Comparison of ENCODE assay signal across 27 mouse cellular contexts in the genomic region with DNA sequence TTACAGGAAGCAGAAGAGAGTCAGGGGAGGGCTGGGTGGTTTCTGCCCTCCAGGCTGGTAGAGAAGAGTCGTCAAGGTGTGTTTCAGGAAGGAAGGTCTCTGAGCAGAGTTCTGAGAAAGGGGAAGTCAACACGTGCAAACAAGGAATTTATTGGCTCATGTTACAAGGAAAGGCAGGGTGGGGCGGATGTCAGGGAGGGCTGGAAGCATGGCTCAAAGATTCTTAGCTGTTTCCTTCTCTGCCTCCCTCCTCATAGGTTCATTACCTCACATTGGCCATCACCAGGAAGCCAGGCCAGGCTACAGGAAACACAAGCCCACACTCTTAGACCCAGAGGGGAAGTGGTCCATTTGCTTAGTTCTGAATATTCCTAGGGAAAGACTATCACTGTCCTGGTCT. TPM values are rescaled to one million over a fixed set of nuclear protein-coding genes. Genes with fewer than 3 reads are reported as not detected.
DNase-seq lines count a peak whose midpoint lies in the region; ATAC-seq and TF ChIP-seq lines count a peak whose summit lies in the region.
"Had no signal": no experiment of that assay in that cellular context is flagged by ENCODE, and none has a peak within 500 bp of the region (broad histone marks: within the 10 kb centered on the region; RNA-seq: fewer than 3 reads in every experiment).

No protein-coding gene starts in this region.

- TF ChIP-seq EP300 in MEL (IDR thresholded peaks at IDR 0.05; ENCODE audit: low read depth in 1 of 2, low read length in 2 of 2), result no peak
- TF ChIP-seq EP300 in stomach, postnatal 0 days (optimal IDR thresholded peaks at IDR 0.05), result no peak

- peak; percentile 46 for DNase-seq in MEL (ENCODE audit: low read depth, low spot score)
- no peak for DNase-seq in stomach, postnatal 0 days (ENCODE audit: low spot score)
- DNase-seq in retina, embryonic 14.5 days (ENCODE audit: low spot score), result no peak
- DNase-seq in natural killer cell, adult 2 months (ENCODE audit: low spot score in 2 of 2), result no peak
- DNase-seq in urinary bladder, postnatal 14 days (ENCODE audit: low spot score), result no peak
- no peak for DNase-seq in kidney, adult 11 months
- DNase-seq: adrenal gland, postnatal 10 days; cerebellum, adult 11 months; cerebellum, adult 8-10 months; cerebellum, postnatal 14 days; gastrocnemius, postnatal 10 days; heart, adult 2 months; heart, postnatal 14 days had no signal

- no peaks in the 10 kb centered on the region; a peak in 1 of 4 replicates for H3K36me3 ChIP-seq in MEL (ENCODE audit: control insufficient read depth in 1 of 2, insufficient read depth in 2 of 2, low read length in 2 of 2)
- H3K36me3 ChIP-seq in intestine, embryonic 15.5 days, result no peaks in the 10 kb centered on the region
- no peaks in the 10 kb centered on the region for H3K36me3 ChIP-seq in stomach, postnatal 0 days (ENCODE audit: control insufficient read depth, insufficient read depth, low read length)
- H3K36me3 ChIP-seq: embryonic facial prominence, embryonic 12.5 days; heart, embryonic 15.5 days had no signal

- no peaks in the 10 kb centered on the region for H3K79me2 ChIP-seq in MEL (ENCODE audit: control insufficient read depth, insufficient read depth, low read length, poor library complexity)

- no peak for TF ChIP-seq RAD21 in MEL (IDR thresholded peaks at IDR 0.05; ENCODE audit: low read depth, low read length)

- no peak overlapping the region for H3K27ac ChIP-seq in MEL (ENCODE audit: control insufficient read depth, low read depth, low read length)
- H3K27ac ChIP-seq in intestine, embryonic 15.5 days, result no peak overlapping the region
- no peak overlapping the region for H3K27ac ChIP-seq in stomach, postnatal 0 days (replicated peaks)
- H3K27ac ChIP-seq: embryonic facial prominence, embryonic 12.5 days; heart, adult 2 months; heart, embryonic 15.5 days; hindbrain, embryonic 14.5 days had no signal

- no peaks in the 10 kb centered on the region for H3K9me3 ChIP-seq in MEL (replicated peaks; ENCODE audit: insufficient read depth, low read length)
- no peaks in the 10 kb centered on the region for H3K9me3 ChIP-seq in intestine, embryonic 15.5 days
- no peaks in the 10 kb centered on the region for H3K9me3 ChIP-seq in stomach, postnatal 0 days (ENCODE audit: control insufficient read depth, low read length)
- H3K9me3 ChIP-seq: embryonic facial prominence, embryonic 12.5 days; heart, embryonic 15.5 days had no signal

- 0 out of 2 replicates have a peak, but pooled peaks have one; percentile 5 for ATAC-seq in intestine, embryonic 15.5 days
- 0 out of 2 replicates have a peak, but pooled peaks have one; percentile 38 for ATAC-seq in megakaryocyte, adult 5-6 weeks (ENCODE audit: poor library complexity, severe bottlenecking)
- ATAC-seq in stomach, postnatal 0 days (ENCODE audit: low FRiP score, low TSS enrichment), result peak; percentile 72
- ATAC-seq: forebrain, embryonic 16.5 days had no signal

- no peak for TF ChIP-seq POLR2A in MEL (IDR thresholded peaks at IDR 0.05; ENCODE audit: control insufficient read depth in 1 of 2, insufficient read depth in 1 of 2, low read depth in 1 of 2, low read length in 2 of 2, poor library complexity in 1 of 2)

- H3K9ac ChIP-seq in MEL (ENCODE audit: control insufficient read depth, low read depth, low read length, poor library complexity, severe bottlenecking), result no peak overlapping the region
- no peak overlapping the region for H3K9ac ChIP-seq in intestine, embryonic 15.5 days
- H3K9ac ChIP-seq in stomach, postnatal 0 days (ENCODE audit: low read length), result no peak overlapping the region
- H3K9ac ChIP-seq: embryonic facial prominence, embryonic 12.5 days; heart, embryonic 15.5 days; hindbrain, embryonic 14.5 days had no signal

- WGBS in intestine, embryonic 15.5 days, result 29% methylated on average over 3 of the region's 3 CpGs
- 28% methylated on average over 3 of the region's 3 CpGs for WGBS in stomach, postnatal 0 days

- no peak overlapping the region for H3K4me3 ChIP-seq in MEL (ENCODE audit: control insufficient read depth in 1 of 2, insufficient read depth in 1 of 2, low read depth in 2 of 2, low read length in 2 of 2)
- H3K4me3 ChIP-seq in intestine, embryonic 15.5 days (replicated peaks), result no peak overlapping the region
- no peak overlapping the region for H3K4me3 ChIP-seq in stomach, postnatal 0 days (ENCODE audit: low read depth, low read length)
- H3K4me3 ChIP-seq: embryonic facial prominence, embryonic 12.5 days; heart, adult 2 months; heart, embryonic 15.5 days had no signal

- TF ChIP-seq CTCF in MEL (IDR thresholded peaks at IDR 0.05 in 2 of 3, conservative IDR thresholded peaks at IDR 0.05 in 1 of 3; ENCODE audit: control insufficient read depth in 1 of 3, insufficient read depth in 1 of 3, low read depth in 2 of 3, low read length in 3 of 3, poor library complexity in 1 of 3, severe bottlenecking in 1 of 3), result no peak
- TF ChIP-seq CTCF in stomach, postnatal 0 days (IDR thresholded peaks at IDR 0.05; ENCODE audit: low read depth), result no peak

- no peak overlapping the region for H3K4me2 ChIP-seq in intestine, embryonic 15.5 days (replicated peaks)
- no peak overlapping the region for H3K4me2 ChIP-seq in stomach, postnatal 0 days (replicated peaks; ENCODE audit: low read depth)
- H3K4me2 ChIP-seq: embryonic facial prominence, embryonic 12.5 days; heart, embryonic 11.5 days; heart, embryonic 15.5 days; hindbrain, embryonic 14.5 days had no signal

- H3K27me3 ChIP-seq in MEL (ENCODE audit: control insufficient read depth in 1 of 2, insufficient read depth in 2 of 2, low read length in 2 of 2), result no peaks in the 10 kb centered on the region; a peak in 2 of 4 replicates
- no peaks in the 10 kb centered on the region for H3K27me3 ChIP-seq in intestine, embryonic 15.5 days (replicated peaks)
- no peaks in the 10 kb centered on the region for H3K27me3 ChIP-seq in stomach, postnatal 0 days (ENCODE audit: control insufficient read depth, insufficient read depth, low read length)
- H3K27me3 ChIP-seq: embryonic facial prominence, embryonic 12.5 days; heart, embryonic 15.5 days had no signal

- H3K4me1 ChIP-seq in MEL (ENCODE audit: control insufficient read depth in 1 of 2, insufficient read depth in 2 of 2, low read length in 2 of 2), result peaks cover 0 to 2% of the 10 kb centered on the region in 2 experiments; a peak in 1 of 4 replicates
- no peaks in the 10 kb centered on the region for H3K4me1 ChIP-seq in intestine, embryonic 15.5 days (replicated peaks)
- no peaks in the 10 kb centered on the region for H3K4me1 ChIP-seq in stomach, postnatal 0 days (replicated peaks; ENCODE audit: control insufficient read depth, insufficient read depth)
- H3K4me1 ChIP-seq: embryonic facial prominence, embryonic 12.5 days; heart, embryonic 15.5 days had no signal

TF ChIP-seq in MEL, 35 proteins besides CTCF, POLR2A, EP300 and RAD21 (continues in another document):
- TF ChIP-seq GABPA (IDR thresholded peaks at IDR 0.05; ENCODE audit: low read depth, low read length), result no peak
- peak; percentile 66 for TF ChIP-seq MAX (IDR thresholded peaks at IDR 0.05; ENCODE audit: low read length)
- peak; percentile 58; the same call in 1 of the 2 replicates for TF ChIP-seq MYC (IDR thresholded peaks at IDR 0.05; ENCODE audit: low read depth, low read length)
- no peak for TF ChIP-seq USF2 (IDR thresholded peaks at IDR 0.05; ENCODE audit: borderline replicate concordance in 1 of 2, insufficient read depth in 1 of 2, low read depth in 1 of 2, low read length in 2 of 2)

RNA-seq across cellular contexts. Expression of gene Slc51b, which starts 1.6 kb away (rescaled TPM):
- total RNA-seq in MEL (2012; rRNA removed), result not detected in 2 replicates
- polyA plus RNA-seq in MEL (2012; ENCODE audit: insufficient read depth in 1 of 2, insufficient read length in 2 of 2, low read depth in 1 of 2, low replicate concordance in 2 of 2, missing spikeins in 1 of 2), result not detected
- polyA plus RNA-seq in intestine, embryonic 15.5 days (2015; fragmentation: Nextera tagmentation; extraction: Ambion mirVana), result 7.4 and 8.7 TPM in 2 replicates
- total RNA-seq in megakaryocyte, adult 5-6 weeks (2015), result not detected in 2 replicates
- total RNA-seq in megakaryocyte, adult 5-6 weeks (2017), result not detected in 2 replicates
- not detected in 2 replicates for polyA plus RNA-seq in stomach, postnatal 0 days (2015; fragmentation: Nextera tagmentation; extraction: Ambion mirVana)
- total RNA-seq: gastrocnemius, postnatal 10 days; gastrocnemius, postnatal 4 days; heart, adult 2 months; heart, postnatal 14 days; hematopoietic stem cell, adult 5-6 weeks had no signal
- polyA plus RNA-seq: brain, embryonic 14.5 days; C2C12; cortical plate, adult 2 months; embryonic facial prominence, embryonic 12.5 days; forebrain, embryonic 11.5 days; forebrain, embryonic 16.5 days; frontal cortex, adult 2 months; heart, adult 2 months; heart, embryonic 11.5 days; heart, embryonic 15.5 days; hindbrain, embryonic 14.5 days had no signal

RNA-seq across cellular contexts. Expression of gene Mtfmt, which starts 11.2 kb away (rescaled TPM):
- 10.6 and 10.9 TPM in 2 replicates for total RNA-seq in MEL (2012; rRNA removed)
- 10 to 100 TPM in 1 of 2 experiments, not detected in 1; 14.2 TPM for polyA plus RNA-seq in MEL (2012; ENCODE audit: insufficient read depth in 1 of 2, insufficient read length in 2 of 2, low read depth in 1 of 2, low replicate concordance in 2 of 2, missing spikeins in 1 of 2)
- polyA plus RNA-seq in intestine, embryonic 15.5 days (2015; fragmentation: Nextera tagmentation; extraction: Ambion mirVana), result 18.6 and 22.1 TPM in 2 replicates
- total RNA-seq in megakaryocyte, adult 5-6 weeks (2015), result 12.2 and 20.5 TPM in 2 replicates
- total RNA-seq in megakaryocyte, adult 5-6 weeks (2017), result 6.7 and 9.5 TPM in 2 replicates
- 11.5 and 12.4 TPM in 2 replicates for polyA plus RNA-seq in stomach, postnatal 0 days (2015; fragmentation: Nextera tagmentation; extraction: Ambion mirVana)

RNA-seq across cellular contexts. Expression of gene Rasl12, which starts 26.1 kb away (rescaled TPM):
- total RNA-seq in MEL (2012; rRNA removed), result 0.10 and 0.12 TPM in 2 replicates
- polyA plus RNA-seq in MEL (2012; ENCODE audit: insufficient read depth in 1 of 2, insufficient read length in 2 of 2, low read depth in 1 of 2, low replicate concordance in 2 of 2, missing spikeins in 1 of 2), result under 1 TPM in 1 of 2 experiments, not detected in 1; 0.19 TPM
- polyA plus RNA-seq in intestine, embryonic 15.5 days (2015; fragmentation: Nextera tagmentation; extraction: Ambion mirVana), result 4.2 and 4.7 TPM in 2 replicates
- total RNA-seq in megakaryocyte, adult 5-6 weeks (2015), result 0.25 TPM in 1 of 2 replicates, not detected in the other
- 0.07 and 0.41 TPM in 2 replicates for total RNA-seq in megakaryocyte, adult 5-6 weeks (2017)
- 3.7 and 3.9 TPM in 2 replicates for polyA plus RNA-seq in stomach, postnatal 0 days (2015; fragmentation: Nextera tagmentation; extraction: Ambion mirVana)

RNA-seq across cellular contexts. Expression of gene Kbtbd13, which starts 32.9 kb away (rescaled TPM):
- not detected in 2 replicates for total RNA-seq in MEL (2012; rRNA removed)
- polyA plus RNA-seq in MEL (2012; ENCODE audit: insufficient read depth in 1 of 2, insufficient read length in 2 of 2, low read depth in 1 of 2, low replicate concordance in 2 of 2, missing spikeins in 1 of 2), result not detected
- polyA plus RNA-seq in intestine, embryonic 15.5 days (2015; fragmentation: Nextera tagmentation; extraction: Ambion mirVana), result 2.5 and 2.6 TPM in 2 replicates
- not detected in 2 replicates for total RNA-seq in megakaryocyte, adult 5-6 weeks (2015)
- not detected in 2 replicates for total RNA-seq in megakaryocyte, adult 5-6 weeks (2017)
- polyA plus RNA-seq in stomach, postnatal 0 days (2015; fragmentation: Nextera tagmentation; extraction: Ambion mirVana), result 0.38 and 0.49 TPM in 2 replicates
- polyA plus RNA-seq: C2C12 had no signal

RNA-seq across cellular contexts. Expression of gene Spg21, which starts 36.4 kb away (rescaled TPM):
- total RNA-seq in MEL (2012; rRNA removed), result 21.7 and 22.7 TPM in 2 replicates
- 10 to 100 TPM in 1 of 2 experiments, not detected in 1; 25.9 TPM for polyA plus RNA-seq in MEL (2012; ENCODE audit: insufficient read depth in 1 of 2, insufficient read length in 2 of 2, low read depth in 1 of 2, low replicate concordance in 2 of 2, missing spikeins in 1 of 2)
- polyA plus RNA-seq in intestine, embryonic 15.5 days (2015; fragmentation: Nextera tagmentation; extraction: Ambion mirVana), result 90.2 and 102 TPM in 2 replicates
- total RNA-seq in megakaryocyte, adult 5-6 weeks (2015), result 80.8 and 81.1 TPM in 2 replicates
- 90.2 and 107 TPM in 2 replicates for total RNA-seq in megakaryocyte, adult 5-6 weeks (2017)
- 62.3 and 67.7 TPM in 2 replicates for polyA plus RNA-seq in stomach, postnatal 0 days (2015; fragmentation: Nextera tagmentation; extraction: Ambion mirVana)

Comparison
In these comparisons a context has a peak if more than half of its experiments do, and no peak if none do; other contexts are left out.
1. ATAC-seq: peak in every context shown above with its lines; median percentile 72 in stomach, postnatal 0 days; 38 in megakaryocyte, adult 5-6 weeks; 5 in intestine, embryonic 15.5 days.